Mouse (Mus musculus): Measurements from ENCODE around the gene Slc45a2. TPM values are rescaled to one million over a fixed set of nuclear protein-coding genes. Genes with fewer than 3 reads are reported as not detected.
"Not testable (repeated sequence)": the region's sequence is repeated elsewhere in the genome, so short reads cannot be mapped to it uniquely, and the experiment has no call there.

The Slc45a2 gene
- polyA plus RNA-seq (2012; rRNA removed): 0.03 TPM in 1 of 2 replicates, not detected in the other

DNA sequence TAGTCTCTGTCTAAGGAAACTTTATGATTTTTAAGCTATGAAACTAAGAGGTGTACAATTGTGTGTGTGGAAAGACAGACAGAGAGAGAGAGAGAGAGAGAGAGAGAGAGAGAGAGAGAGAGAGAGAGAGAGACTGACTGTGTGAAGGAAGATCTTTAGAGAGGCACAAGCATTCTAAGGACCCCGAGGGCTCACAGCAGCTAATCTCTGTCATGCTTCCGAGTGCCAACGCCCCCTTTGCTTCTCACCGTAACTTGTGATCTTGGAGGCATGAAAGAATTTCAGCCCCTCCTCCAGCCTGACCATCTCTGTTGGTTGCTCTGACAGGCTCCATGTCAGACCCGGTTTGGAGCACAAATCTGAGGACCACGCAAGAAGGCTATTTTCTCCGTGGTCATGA is at the start of gene Slc45a2:
Gene Slc45a2 (plus strand): TSS at position 301 of the 400 bp plus-strand sequence.
- DNase-seq (ENCODE audit: low read depth): no peak

DNA sequence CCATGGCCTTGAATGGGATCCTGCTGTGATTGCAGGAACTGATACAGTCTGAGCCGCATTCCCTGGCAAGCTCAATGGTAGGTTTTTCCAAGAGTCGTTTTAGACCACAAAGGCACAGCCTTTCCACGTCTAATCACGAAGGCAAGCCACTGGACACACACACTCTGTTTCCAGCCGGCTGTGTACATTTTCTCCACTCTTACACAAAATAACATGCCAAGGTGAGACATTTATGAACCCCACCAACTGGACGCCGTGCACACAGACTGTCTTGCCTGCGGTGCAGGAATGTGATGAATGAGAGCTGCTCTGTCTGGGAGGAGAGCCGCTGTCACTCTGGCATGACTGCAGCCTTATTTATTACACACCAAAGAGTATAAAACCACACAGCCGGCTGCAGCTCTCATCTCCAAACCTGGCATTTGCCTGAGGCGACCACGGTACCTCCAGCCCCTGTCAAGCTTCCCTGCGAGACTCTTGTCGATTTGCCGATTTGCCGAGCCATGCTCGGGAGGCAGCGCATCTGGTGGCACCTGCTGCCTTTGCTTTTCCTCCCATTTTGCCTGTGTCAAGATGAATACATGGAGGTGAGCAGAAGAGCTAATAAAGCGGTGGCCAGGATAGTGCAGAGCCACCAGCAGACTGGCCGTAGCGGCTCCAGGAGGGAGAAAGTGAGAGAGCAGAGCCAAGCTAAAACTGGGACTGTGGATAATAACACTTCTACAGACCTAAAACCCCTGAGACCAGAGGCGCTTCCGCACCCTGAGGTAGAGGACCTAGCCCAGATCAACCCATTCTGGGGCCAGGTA is 48.4 kb upstream of the Slc45a2 start, which contains the start of gene C1qtnf3:
Gene C1qtnf3 (plus strand): TSS at position 382 of the 809 bp plus-strand sequence.
- no peak for DNase-seq (ENCODE audit: low read depth)

- DNase-seq (ENCODE audit: low read depth): no peak
These were observed 47.7 kb upstream of the Slc45a2 start for GRCm38 (mm10) chr15:10952760-10953305.

- DNase-seq (ENCODE audit: low read depth): no peak
These were observed 47.1 kb upstream of the Slc45a2 start for GRCm38 (mm10) chr15:10953465-10953864.

- DNase-seq (ENCODE audit: low read depth): no peak
These were observed 46.0 kb upstream of the Slc45a2 start for GRCm38 (mm10) chr15:10954381-10955016.

DNA sequence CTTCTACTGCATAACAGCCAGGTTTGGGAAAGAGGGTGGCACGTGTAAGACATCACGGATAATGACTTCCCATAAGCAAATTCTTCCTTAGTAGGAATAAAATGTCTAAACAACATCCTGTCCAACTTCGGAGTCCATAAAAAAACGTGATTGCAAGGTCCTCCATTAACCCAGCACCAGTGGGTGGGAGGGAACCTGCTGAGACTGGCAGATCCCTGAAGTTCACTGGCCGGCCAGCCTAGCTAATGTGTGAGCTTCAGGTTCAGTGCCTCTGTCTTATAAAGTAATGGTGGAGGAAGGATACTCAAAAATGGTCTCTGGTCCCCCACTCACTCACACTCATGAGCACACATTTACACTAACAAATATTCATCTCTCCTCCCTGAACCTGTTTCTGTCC is 45.4 kb upstream of the Slc45a2 start:
- DNase-seq (ENCODE audit: low read depth): no peak

DNA sequence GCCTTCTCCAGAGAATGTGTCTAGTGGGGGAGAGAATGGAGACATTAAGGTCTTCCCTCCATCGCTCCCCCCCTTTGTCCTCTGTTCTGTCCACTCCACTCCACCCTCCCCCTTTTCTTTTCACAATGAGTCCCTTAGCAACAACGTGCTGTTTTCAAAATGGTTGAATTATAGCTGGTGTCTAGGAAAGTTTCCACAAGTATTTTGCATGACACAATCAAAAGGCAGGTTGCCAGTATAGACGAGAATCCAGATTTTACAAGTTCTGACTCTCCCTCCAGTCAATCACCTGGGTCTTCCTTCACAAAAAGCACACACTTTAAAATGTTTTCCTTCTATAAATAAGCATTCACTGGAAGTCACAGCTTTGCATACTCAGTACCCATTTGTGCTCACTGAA is 43.8 kb upstream of the Slc45a2 start:
- DNase-seq (ENCODE audit: low read depth): no peak

DNA sequence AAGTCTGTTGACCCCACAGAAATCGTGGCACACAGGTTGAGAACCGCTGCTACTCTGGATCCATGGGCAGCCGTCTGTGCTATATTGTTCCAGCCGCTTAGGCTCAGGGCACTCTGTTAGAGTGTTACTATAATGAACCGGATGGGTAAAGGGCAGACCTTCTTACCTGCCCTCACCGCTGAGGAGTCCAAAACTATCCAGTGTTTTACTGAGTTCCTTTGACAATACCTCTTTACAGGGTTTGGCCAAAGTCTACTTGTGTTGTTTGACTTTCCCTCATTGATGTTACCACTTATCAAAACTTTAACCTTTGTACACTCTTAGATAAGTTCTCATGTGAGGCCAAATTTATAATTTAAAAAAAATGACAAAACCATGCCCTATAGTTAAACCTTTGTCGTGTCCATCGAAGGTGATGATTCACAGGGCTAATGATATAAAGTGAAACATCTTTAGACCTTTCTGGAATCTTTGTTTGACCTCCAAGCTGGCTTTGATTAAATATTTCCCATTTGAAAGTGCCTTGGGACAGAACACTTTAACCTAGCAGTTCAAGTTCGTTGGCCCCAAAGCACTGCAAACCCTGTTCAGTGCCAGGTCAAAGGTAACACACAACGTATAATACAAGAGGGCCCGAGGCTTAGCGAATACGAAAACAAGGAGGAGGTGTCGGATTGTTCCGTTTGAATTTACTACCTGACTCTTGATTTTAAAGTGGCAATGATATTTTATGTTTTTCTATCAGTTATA is 41.1 kb upstream of the Slc45a2 start:
- DNase-seq (ENCODE audit: low read depth): no peak

GRCm38 (mm10) chr15:10960267-10960666 is 40.3 kb upstream of the Slc45a2 start:
- DNase-seq (ENCODE audit: low read depth): no peak

DNA sequence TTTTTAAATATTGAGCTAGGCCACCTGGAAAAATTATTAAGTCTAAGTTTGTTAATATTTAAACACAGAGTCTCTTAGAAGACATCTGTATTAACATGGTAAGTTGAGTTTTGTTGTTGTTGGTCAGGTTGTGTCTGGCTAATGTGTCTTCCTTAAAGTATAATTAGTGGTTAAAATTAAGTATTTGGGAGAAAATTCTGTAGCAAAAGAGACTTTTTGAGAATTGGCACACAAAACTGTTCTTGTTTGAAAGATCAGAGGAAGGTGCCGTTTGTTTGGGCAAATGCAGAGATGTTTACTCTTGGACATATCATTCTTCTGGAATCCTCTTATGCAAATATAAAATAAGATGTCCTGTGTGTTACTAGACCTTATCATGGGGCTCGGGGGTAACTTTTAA is 37.9 kb upstream of the Slc45a2 start:
- DNase-seq (ENCODE audit: low read depth): no peak

GRCm38 (mm10) chr15:10969439-10969838 is 31.1 kb upstream of the Slc45a2 start:
- DNase-seq (ENCODE audit: low read depth): no peak

- no peak for DNase-seq (ENCODE audit: low read depth)
These were observed 29.7 kb upstream of the Slc45a2 start for GRCm38 (mm10) chr15:10970777-10971176.

GRCm38 (mm10) chr15:10977151-10977550 is 23.4 kb upstream of the Slc45a2 start:
- no peak for DNase-seq (ENCODE audit: low read depth)

- DNase-seq (ENCODE audit: low read depth): no peak
These were observed 19.8 kb upstream of the Slc45a2 start for GRCm38 (mm10) chr15:10980712-10981111.

DNA sequence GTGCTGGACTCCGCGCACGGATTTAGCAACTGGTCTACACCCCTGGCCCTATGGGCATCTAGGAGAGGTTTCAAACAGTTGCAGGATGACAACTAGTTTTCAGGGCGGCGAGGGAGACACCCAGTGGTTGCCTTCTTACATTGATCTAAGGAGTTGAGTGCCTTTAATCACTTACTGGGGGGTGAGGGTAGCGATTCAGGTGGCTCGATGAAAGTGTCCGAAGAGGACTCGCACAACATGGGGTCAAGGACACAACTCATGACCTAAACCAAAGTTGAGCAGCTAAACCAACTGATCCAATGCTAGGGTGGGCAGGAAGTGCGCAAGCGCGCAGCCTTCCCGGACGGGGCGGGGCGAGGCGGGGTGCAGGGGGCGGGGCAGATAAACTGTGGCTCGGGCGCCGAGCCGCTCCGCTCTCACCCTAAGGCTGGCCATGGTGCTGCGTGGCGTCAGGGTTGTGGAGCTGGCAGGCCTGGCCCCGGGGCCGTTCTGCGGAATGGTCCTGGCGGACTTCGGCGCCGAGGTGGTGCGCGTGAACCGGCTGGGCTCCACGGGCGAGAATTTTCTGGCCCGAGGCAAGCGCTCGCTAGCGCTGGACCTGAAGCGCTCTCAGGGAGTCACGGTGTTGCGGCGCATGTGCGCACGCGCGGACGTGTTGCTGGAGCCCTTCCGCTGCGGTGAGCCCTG is 19.0 kb upstream of the Slc45a2 start, which contains the start of gene Amacr:
Gene Amacr (plus strand): TSS at position 380 of the 687 bp plus-strand sequence.
- DNase-seq (ENCODE audit: low read depth): peak; percentile 46

GRCm38 (mm10) chr15:10982064-10982435 is 18.5 kb upstream of the Slc45a2 start:
- no peak for DNase-seq (ENCODE audit: low read depth)

GRCm38 (mm10) chr15:10985756-10986155 is 14.8 kb upstream of the Slc45a2 start:
- no peak for DNase-seq (ENCODE audit: low read depth)

- not testable (repeated sequence) for DNase-seq (ENCODE audit: low read depth)
These were observed 14.0 kb upstream of the Slc45a2 start for GRCm38 (mm10) chr15:10986477-10986876.

DNA sequence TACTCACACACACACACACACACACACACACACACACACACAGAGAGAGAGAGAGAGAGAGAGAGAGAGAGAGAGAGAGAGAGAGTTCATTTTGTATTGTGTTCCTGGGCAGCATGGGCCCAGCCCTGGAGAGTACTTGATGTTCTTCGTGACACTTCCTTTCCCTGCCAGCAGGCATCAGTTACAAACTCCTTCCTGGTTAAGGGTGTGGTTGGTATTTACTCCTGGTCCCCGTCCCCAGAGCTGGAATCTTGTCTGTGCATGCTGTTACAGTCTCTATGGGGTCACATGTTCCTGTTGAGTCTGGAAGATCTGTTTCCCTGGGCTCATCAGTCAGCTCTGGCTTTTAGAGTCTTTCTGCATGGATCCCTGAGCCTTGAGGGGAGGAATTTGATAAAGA is 10.1 kb upstream of the Slc45a2 start:
- DNase-seq (ENCODE audit: low read depth): no peak

- DNase-seq (ENCODE audit: low read depth): no peak
These were observed 9.0 kb upstream of the Slc45a2 start for GRCm38 (mm10) chr15:10991566-10991965.

DNA sequence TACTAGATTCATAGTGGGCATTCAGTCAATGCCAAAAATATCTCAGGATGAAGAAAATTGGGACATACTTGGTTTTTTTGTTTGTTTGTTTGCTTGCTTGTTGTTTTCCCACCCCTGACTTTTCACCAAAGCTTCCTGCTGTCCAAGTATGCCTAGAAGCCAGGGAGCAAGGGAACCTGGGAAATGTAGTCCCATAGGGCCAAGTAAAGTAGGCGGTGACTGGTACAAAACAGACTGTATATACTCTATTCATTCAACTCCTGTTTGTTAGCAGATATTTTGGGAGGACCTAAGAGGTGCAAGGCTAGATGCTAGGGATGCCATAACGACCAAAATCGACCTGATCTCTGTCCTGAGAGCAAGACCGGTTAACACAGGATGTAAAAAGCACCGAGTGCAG is 689 bp upstream of the Slc45a2 start:
- no peak for DNase-seq (ENCODE audit: low read depth)

Data from gonadal fat pad, adult 2 months (tissue).